Mouse (Mus musculus): ENCODE results near the gene Relb.

GRCm38 (mm10) chr7:19593061-19593730 is 36.0 kb downstream of the Relb start:
- TF ChIP-seq CTCF (IDR thresholded peaks at IDR 0.05) = no peak
- no peak for TF ChIP-seq EP300 (IDR thresholded peaks at IDR 0.05)

Data from lung, postnatal 0 days (tissue).